Mouse (Mus musculus): ENCODE measurements at regions not wholly inside any gene's neighbourhood (a gene's known extent, or its start where the extent isn't known, plus 50 kb on each side); places are given as distances from the start of the nearest gene placed in this dataset.

- TF ChIP-seq CTCF (IDR thresholded peaks at IDR 0.05; ENCODE audit: borderline replicate concordance, insufficient read depth, low read depth, low read length), result no peak
- no peak for TF ChIP-seq POLR2A (IDR thresholded peaks at IDR 0.05; ENCODE audit: borderline replicate concordance, insufficient read depth, low read length)
- Histone ChIP-seq H3K4me3 (replicated peaks; ENCODE audit: insufficient read depth, low read depth, low read length) (no peak overlapping the region), H3K27me3 (ENCODE audit: control insufficient read depth, insufficient read depth, low read length) (no peaks in the 10 kb centered on the region), H3K4me1 (ENCODE audit: control insufficient read depth, insufficient read depth, low read length) (no peaks in the 10 kb centered on the region), H3K27ac (ENCODE audit: insufficient read depth, low read length) (no peak overlapping the region)
- DNase-seq, result peak in 1 of 2 experiments; percentile 2
- WGBS, result 10% methylated on average over 3 of the region's 3 CpGs
These were observed 971.4 kb upstream of the Lrrn3 start for GRCm38 (mm10) chr12:42457655-42458054.

GRCm38 (mm10) chr12:42435616-42436015 lies 949.4 kb upstream of the Lrrn3 start:
- DNase-seq, result no peak
- no peak overlapping the region for H3K27ac ChIP-seq (ENCODE audit: insufficient read depth, low read length)
- no peak overlapping the region for H3K4me3 ChIP-seq (replicated peaks; ENCODE audit: insufficient read depth, low read depth, low read length)
- WGBS, result 92% methylated on average over 6 of the region's 6 CpGs
- no peak for TF ChIP-seq CTCF (IDR thresholded peaks at IDR 0.05; ENCODE audit: borderline replicate concordance, insufficient read depth, low read depth, low read length)
- H3K27me3 ChIP-seq (ENCODE audit: control insufficient read depth, insufficient read depth, low read length), result no peaks in the 10 kb centered on the region
- no peaks in the 10 kb centered on the region for H3K4me1 ChIP-seq (ENCODE audit: control insufficient read depth, insufficient read depth, low read length)

- 66% methylated on average over 3 of the region's 3 CpGs for WGBS
- no peak overlapping the region for H3K4me3 ChIP-seq (replicated peaks; ENCODE audit: insufficient read depth, low read depth, low read length)
- H3K27ac ChIP-seq (ENCODE audit: insufficient read depth, low read length), result no peak overlapping the region
- no peaks in the 10 kb centered on the region for H3K27me3 ChIP-seq (ENCODE audit: control insufficient read depth, insufficient read depth, low read length)
- H3K4me1 ChIP-seq (ENCODE audit: control insufficient read depth, insufficient read depth, low read length), result no peaks in the 10 kb centered on the region
- TF ChIP-seq POLR2A (IDR thresholded peaks at IDR 0.05; ENCODE audit: borderline replicate concordance, insufficient read depth, low read length) (no peak), CTCF (IDR thresholded peaks at IDR 0.05; ENCODE audit: borderline replicate concordance, insufficient read depth, low read depth, low read length) (no peak)
- no peak for DNase-seq
These were observed 941.2 kb upstream of the Lrrn3 start for GRCm38 (mm10) chr12:42427470-42427869.

Measured in cerebellum, adult 2 months (tissue).